Mouse (Mus musculus): ENCODE measurements around the gene Mns1.
"Not testable (repeated sequence)": the region's sequence is repeated elsewhere in the genome, so short reads cannot be mapped to it uniquely, and the experiment has no call there.

Gene Mns1

GRCm38 (mm10) chr9:72437822-72438701 is at the start of gene Mns1:
Gene Mns1 (plus strand): TSS chr9:72438011.
- peak; percentile 93 to 96 for DNase-seq (ENCODE audit: low spot score in 2 of 2)

DNA sequence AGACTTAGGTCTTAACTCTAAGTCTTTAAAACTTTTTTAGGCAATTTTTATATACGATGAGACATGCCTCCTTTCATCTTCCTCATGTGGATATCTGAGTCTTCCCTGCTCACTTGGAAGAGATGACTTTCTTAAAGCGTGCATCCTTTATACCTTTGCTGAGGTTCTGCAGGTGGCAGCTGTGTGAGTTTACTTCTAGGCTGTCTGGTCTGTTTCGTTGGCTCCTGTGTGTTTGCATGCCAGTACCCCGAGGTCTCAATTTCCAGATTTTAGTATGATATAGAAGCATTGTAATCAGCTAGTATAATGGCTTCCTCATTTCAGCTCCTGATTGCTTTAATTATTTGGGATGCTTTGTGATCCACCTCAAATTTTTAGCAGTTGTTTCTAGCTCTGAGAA is 48.9 kb upstream of the Mns1 start:
- DNase-seq (ENCODE audit: low spot score in 2 of 2), result no peak

DNA sequence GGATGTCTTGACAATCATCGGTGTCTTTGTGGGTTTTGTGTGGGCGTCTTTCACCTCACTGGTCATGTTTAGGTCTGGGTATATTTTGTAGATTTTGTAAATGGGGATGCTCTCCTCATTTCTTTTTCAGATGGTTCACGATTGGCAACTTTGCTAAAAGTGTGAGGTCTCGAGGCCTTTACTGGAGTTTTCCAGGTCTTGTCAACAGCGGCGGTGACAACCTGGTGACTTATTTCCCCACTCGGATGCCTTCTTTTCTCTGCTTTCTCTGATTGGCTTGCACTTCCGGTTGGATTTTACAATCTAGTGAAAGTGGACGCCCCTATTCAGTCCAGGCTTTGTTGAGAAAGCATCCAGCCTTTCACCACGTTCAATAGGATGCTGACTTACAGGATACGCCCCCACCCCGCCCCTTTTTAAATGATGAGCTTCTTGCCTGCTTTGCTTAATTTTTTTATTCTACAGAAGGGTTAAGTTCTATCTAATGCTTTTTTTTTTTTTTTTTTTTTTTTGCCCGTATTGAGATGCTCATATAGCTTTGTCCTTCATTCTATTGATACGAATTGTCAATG is 48.3 kb upstream of the Mns1 start:
- no peak for DNase-seq (ENCODE audit: low spot score in 2 of 2)

- no peak for DNase-seq (ENCODE audit: low spot score in 2 of 2)
These were observed 47.3 kb upstream of the Mns1 start for GRCm38 (mm10) chr9:72390321-72391077.

DNA sequence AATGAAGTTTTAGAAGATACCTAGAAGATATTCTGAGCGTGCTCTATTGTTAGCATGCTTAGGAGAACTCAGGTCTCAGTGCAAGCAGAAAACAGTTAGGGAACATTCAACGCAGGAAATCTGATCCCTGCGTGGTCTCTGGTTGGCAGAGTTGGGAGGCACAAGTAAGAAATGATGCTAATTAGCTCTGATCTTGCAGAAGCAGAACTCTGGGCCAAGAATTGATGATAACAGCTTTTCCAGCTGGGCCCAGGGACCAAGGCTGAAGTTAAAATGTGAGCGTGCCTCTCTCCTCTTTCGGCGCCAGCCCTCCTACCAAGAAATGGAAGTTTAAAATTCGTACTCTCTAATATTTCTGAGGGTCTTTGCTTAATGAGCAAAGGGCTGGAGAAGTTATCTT is 45.1 kb upstream of the Mns1 start:
- no peak for DNase-seq (ENCODE audit: low spot score in 2 of 2)

GRCm38 (mm10) chr9:72393238-72393637 is 44.6 kb upstream of the Mns1 start:
- DNase-seq (ENCODE audit: low spot score in 2 of 2), result no peak

DNA sequence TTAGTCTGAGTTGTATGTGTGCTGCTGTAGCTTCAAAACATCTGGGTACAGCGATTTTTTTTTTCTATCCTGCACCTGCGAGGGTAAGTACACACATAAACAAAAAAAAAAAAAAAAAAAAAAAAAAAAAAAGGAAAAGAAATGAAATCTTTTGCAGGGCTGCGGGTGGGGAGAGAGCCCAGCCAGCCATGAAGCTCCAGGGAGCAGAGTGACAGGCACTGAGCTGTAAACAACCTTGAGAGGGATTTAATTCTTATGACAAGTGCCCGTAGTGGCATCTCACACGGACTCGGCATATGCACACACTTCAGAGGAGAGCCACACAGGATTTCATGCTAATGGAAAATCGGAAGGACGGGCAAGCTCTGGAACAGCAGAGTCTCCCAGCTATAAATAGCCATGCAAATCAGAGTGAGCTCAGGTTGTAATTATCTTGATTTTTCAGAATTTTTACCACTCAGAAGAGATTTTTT is 43.9 kb upstream of the Mns1 start:
- DNase-seq (ENCODE audit: low spot score in 2 of 2), result no peak

DNA sequence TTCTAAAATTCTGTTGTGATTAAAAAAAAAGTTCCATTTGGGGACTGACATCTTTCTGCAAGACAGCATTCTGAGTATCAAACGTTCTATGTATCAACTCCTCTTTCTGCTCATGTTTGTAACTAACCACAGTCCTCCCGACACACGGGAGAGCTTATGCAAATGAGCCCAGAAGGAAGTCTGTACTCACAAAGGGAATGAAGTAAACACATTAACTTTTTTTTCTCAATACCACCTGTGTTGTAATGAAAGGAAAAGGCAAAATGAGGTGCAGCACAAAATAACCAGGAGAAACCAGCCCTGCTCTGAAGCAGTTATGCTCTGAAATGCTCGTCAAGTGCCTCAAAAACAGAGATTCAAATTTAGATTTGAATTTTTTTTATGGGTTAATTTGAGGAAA is 37.7 kb upstream of the Mns1 start:
- no peak for DNase-seq (ENCODE audit: low spot score in 2 of 2)

GRCm38 (mm10) chr9:72401769-72402168 is 36.0 kb upstream of the Mns1 start:
- not testable (repeated sequence) for DNase-seq (ENCODE audit: low spot score in 2 of 2)

DNA sequence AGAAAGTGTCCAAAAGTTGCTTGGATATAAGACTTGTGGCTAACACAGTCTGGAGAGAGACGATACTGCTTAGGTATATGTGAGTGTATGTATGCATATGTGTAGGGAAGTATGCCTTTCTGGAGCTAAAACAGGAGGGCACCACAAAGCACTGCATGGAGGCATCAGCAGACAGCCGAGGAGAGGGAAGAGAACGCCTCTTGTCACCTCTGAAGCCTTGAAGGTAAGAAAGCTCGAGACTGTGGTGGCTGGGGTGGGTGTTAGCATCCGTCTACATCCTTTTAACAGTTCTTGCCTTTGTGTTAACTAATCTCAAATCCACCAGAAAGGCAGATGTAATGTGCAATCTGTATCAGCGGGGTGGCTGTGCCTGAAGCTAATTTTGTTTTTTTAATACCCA is 34.4 kb upstream of the Mns1 start:
- DNase-seq (ENCODE audit: low spot score in 2 of 2), result no peak

DNA sequence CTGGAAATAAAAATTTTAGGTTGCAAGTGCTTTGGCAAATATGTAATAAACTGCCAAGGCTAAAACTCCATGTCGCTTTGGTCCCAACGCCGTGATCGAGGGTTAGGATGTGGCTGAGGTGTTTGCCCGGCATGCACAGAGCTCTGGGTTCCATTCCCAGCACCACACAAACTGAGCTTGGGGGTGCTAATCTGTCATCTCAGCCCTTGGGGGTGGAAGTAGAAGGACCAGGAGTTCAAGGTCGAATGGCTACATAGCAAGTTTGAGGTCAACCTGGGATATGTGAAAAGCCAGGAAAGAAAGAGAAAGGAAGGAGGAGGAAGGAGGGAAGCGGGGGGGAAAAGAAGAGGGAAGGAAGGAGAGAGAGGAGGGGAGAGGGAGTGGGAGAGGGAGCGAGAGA is 33.4 kb upstream of the Mns1 start:
- DNase-seq (ENCODE audit: low spot score in 2 of 2), result no peak

DNA sequence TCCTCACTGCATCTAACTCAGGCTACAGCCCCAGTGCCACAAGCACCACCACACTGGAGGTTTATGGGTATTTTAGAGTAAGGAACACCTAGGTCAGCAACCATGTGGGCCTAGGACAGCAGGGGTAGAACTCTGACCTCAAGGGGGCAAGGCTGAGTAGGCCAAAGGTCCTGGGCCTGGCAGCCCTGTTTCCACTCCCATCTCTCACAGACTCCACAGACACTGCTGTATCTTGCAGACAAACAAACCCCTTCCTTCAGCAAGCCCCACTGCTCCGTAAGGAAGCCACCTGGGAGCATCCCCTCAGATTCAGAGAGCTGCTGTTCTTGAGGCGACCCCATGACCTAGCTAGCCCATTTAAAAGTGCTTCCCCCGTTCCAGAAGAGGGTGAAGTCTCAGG is 32.9 kb upstream of the Mns1 start:
- no peak for DNase-seq (ENCODE audit: low spot score in 2 of 2)

DNA sequence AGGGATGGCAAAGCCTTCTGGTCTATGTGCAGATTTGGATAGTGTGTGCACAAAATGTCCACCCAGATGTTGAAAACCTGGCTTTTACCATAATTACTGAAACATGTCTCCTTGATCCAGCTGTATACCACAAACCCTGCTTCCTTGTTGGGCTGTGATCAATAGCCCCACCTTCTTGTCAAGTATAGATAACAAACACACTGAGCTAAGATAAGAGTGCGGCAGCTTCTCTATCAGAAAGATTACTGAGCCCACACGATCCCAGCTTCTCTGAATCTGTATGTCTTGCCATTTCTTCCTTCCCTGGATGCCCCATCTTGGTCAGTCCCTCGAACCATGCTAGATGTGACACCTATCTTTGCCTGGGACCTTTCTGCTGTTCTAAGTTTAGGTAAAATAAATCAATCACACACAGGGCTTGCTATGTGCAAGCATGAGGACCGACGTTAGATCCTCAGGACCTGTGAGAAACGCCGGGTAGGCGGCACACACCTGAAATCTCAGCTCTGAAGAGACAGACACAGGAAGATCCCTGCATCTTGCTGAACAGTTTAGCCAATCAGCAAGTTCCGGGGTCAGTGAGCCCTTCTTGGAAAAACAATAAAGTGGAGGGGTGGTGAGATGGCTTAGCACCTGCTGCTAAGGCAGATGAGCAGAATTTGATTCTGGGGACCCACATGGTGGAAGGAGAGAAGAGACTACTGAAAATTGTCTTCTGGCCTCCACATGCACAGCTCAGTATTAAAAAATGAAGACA is 31.8 kb upstream of the Mns1 start:
- peak in 1 of 2 experiments; percentile 49 for DNase-seq (ENCODE audit: low spot score in 2 of 2)

DNA sequence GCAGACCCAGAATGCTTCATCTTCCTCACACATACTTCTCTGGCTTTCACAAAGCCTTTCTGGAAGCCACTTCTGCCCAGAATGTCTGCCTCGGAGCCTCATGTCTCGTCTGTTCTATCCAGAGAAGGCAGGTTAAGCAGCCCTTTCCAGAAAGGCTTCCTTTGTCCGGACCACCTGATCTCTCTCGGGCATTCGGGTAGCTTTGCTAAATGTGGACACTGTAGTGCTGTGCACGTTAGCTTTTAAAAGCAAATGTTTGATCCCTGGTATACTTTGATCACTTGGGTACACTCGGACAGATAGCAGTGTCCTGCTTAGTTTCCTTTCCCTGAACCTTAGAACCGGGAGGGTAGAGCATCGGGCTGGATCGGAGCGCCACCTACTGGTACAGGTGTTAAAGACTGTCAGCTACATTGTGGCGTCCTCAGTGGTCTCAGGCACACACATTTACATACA is 29.7 kb upstream of the Mns1 start:
- DNase-seq (ENCODE audit: low spot score in 2 of 2), result peak; percentile 88 to 97

GRCm38 (mm10) chr9:72409381-72410225 is 28.2 kb upstream of the Mns1 start:
- DNase-seq (ENCODE audit: low spot score in 2 of 2), result peak; percentile 81 to 83

DNA sequence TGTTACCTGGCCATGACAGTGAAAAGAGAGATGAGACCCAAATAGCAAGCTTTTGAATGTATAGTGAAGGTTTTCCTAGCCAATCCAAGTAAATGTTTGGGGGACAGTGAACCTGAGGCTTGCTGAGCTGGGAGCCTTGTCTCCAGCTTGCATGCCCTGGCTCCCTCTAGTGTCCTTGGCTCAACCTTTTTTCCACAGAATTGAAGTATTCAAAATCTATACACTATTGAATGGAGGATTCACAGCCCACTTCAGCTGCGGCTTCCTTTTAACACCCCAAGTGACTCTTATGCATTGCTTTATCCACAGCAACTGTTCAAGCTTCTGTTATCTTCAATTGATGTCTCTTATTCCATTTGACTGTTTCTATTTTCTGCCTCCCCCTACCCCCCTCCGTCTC is 26.1 kb upstream of the Mns1 start:
- no peak for DNase-seq (ENCODE audit: low spot score in 2 of 2)

GRCm38 (mm10) chr9:72418443-72418842 is 19.4 kb upstream of the Mns1 start:
- DNase-seq (ENCODE audit: low spot score in 2 of 2), result peak in 1 of 2 experiments; percentile 51

GRCm38 (mm10) chr9:72420490-72420889 is 17.3 kb upstream of the Mns1 start:
- DNase-seq (ENCODE audit: low spot score in 2 of 2), result no peak

DNA sequence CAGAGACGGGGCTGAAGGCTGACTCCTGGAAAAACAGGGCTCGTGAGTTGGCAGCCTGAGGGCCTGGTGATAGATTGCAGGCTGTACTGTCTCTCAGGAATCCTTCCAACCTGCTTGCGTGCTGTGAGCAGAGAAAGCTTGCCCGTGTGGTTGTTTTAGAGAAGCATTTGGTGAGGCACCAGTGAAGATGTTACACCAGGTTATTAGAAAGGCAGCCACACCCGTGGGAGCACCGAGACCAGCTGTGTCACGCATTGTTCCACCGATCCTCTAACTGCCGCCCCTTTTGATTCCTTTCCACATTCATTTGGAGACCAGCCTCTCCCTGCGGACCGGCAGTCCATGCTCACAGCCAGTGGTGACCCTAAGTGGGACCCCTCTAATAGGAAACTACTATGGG is 15.5 kb upstream of the Mns1 start:
- DNase-seq (ENCODE audit: low spot score in 2 of 2), result peak in 1 of 2 experiments; percentile 49

GRCm38 (mm10) chr9:72422753-72423152 is 15.1 kb upstream of the Mns1 start:
- DNase-seq (ENCODE audit: low spot score in 2 of 2), result no peak

Measured in spleen, postnatal 4 days (tissue).